Mouse (Mus musculus) layer of hippocampus, postnatal 10 days (tissue): ENCODE results near the gene Zfp981. TPM values are rescaled to one million over a fixed set of nuclear protein-coding genes. Genes with fewer than 3 reads are reported as not detected.
"Not testable (repeated sequence)": the region's sequence is repeated elsewhere in the genome, so short reads cannot be mapped to it uniquely, and the experiment has no call there.

Experiments used
- DNase-seq, 2 experiments: peaks; one replicate each; pipeline ENCODE4 v3.0.0; 2021; ENCODE audit warnings: low spot score in 2 of 2
- total RNA-seq, 2 experiments: library from RNA; stranded (reverse); gene quantifications; 2 replicates each; pipeline ENCODE4 v1.2.3; 2021

Zfp981 gene
- total RNA-seq, 2 experiments from 2014 or later: 0.48 to 0.51 TPM

GRCm38 (mm10) chr4:146485183-146485939, 16.5 kb upstream of the Zfp981 start:
- not testable (repeated sequence) for DNase-seq

DNA sequence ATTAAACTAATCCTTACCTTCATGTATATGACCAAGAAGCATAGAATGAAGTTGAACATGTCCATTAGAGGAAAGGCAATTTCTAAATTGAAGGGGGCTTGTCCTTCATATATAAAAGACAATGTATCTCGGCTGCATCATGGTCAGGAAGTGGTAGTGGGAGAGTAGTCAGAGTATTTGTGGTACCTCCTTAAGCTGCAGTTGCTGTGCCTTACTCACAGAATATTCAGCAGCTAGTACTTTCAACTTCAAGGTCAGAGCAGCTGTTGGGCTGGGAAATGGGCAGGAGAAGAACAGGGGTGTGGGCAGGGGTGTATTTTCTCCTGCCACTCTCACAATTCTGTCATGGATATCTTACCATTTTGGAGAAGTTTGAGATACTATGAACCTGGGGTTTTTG, 15.1 kb upstream of the Zfp981 start:
- not testable (repeated sequence) for DNase-seq

DNA sequence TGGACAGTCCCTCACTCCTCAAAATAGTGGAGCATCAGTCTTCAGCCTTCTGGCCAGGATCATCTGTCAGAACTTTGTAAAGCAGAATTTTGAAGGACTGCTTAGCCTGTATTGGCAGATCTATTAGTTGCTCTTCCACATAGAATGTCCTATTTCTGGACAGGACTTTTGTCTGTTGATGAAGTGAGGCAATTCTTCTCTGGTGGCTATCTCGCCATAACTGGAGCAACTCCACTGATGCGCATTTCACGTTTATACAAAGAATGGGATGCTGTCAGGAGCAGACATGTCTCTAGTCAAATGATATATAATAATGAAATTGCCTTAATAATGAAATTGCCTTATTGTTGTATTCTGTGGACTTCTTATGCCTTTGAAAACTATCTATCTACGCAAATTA, 12.6 kb upstream of the Zfp981 start:
- not testable (repeated sequence) for DNase-seq

- DNase-seq: not testable (repeated sequence)
These were observed 9.8 kb upstream of the Zfp981 start for GRCm38 (mm10) chr4:146491993-146492392.

- DNase-seq: no peak
These were observed 9.4 kb upstream of the Zfp981 start for GRCm38 (mm10) chr4:146492439-146492838.

GRCm38 (mm10) chr4:146492851-146493250, 9.0 kb upstream of the Zfp981 start:
- no peak for DNase-seq

- not testable (repeated sequence) for DNase-seq
These were observed 8.4 kb upstream of the Zfp981 start for GRCm38 (mm10) chr4:146493319-146493907.

DNA sequence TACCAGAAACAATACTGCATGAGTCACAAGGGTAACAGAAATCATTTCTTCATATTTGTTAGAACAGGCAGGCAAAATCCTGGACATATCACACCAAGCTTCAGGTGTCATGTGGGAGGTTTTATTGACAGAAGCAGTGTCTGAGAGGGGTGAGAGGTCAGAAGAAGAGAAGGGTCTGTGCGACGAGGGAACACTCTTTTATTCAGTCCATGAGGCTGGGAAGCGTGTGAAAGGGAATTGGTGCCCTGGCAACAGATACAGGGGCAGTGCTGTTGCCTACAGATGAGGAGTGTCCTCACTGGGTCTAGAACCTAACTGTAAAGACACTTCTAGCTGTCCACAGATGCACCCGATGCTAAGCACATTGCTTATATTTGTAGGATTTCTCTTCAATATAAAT, 6.8 kb upstream of the Zfp981 start:
- no peak for DNase-seq

DNA sequence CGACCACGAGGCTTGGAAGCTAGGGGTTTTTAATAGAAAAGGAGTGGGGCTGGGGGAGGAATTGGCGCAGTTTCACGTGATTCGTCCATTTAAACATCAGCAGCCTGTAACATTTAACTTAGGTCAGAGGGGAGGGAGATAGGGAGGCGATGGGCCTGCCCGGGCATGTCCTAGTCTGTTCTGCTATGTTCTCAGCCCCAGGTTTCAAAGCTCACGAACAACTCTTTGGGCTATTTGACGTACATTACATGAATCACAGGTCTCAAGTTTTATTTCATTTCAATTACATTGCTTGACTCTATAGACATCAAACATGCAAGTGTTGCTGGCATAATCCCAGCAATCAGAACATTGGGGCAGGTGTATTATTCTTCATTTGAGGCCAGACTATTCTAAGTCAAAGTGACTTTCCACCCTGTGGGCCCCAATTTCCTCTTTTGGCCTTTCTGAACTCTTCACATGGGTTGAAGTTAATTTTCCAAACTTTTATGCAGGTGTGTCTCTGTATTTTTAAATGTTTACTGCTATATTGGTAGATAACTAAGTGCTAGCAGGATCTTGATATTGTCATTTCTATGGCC, 4.0 kb upstream of the Zfp981 start:
- not testable (repeated sequence) for DNase-seq

GRCm38 (mm10) chr4:146509029-146509428, 7.2 kb downstream of the Zfp981 start:
- not testable (repeated sequence) for DNase-seq

GRCm38 (mm10) chr4:146511871-146512270, 10.0 kb downstream of the Zfp981 start:
- DNase-seq: not testable (repeated sequence)

DNA sequence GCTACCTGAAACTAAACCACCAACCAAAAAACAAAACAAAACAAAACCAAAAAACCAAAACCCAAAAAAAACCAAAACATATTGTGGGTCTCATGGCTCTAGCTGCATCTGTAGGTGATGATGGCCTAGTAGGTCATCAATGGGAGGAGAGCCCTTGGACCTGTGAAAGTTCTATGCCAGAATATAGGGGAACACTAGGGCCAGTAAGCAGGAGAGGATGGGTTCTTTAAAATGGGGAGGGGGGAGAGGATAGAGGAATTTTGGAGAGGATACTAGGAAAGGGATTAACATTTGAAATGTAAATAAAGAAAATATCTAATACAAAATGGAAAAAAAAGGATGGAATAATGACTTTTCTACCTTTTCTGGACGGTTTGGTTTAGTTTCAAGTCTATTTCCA, 14.6 kb downstream of the Zfp981 start:
- DNase-seq: no peak

GRCm38 (mm10) chr4:146517150-146517549, 15.3 kb downstream of the Zfp981 start:
- DNase-seq: not testable (repeated sequence)

GRCm38 (mm10) chr4:146520723-146521122, 18.9 kb downstream of the Zfp981 start:
- DNase-seq: no peak

DNA sequence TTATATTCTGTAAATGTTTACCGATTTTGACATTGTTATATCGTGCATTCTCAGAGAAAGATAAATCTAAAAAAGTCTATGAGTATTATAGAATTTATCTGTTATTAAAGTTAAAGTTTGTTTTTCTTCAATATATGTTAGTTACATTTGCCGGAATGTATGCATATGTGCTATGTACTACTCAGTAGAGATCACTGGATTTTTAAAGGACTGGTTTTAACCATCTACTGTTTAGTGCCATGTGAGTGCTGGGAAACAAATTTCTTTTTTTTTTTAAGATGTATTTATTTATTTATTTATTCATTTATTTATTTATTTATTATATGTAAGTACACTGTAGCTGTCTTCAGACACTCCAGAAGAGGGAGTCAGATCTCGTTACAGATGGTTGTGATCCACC, 32.7 kb downstream of the Zfp981 start:
- DNase-seq: no peak

- DNase-seq: no peak
These were observed 34.1 kb downstream of the Zfp981 start for GRCm38 (mm10) chr4:146535883-146536282.

GRCm38 (mm10) chr4:146579905-146580873, 78.4 kb downstream of the Zfp981 start:
- not testable (repeated sequence) for DNase-seq
